Mouse (Mus musculus) megakaryocyte, embryonic 14.5 days (primary cell): ENCODE measurements around the gene Vipas39. TPM values are rescaled to one million over a fixed set of nuclear protein-coding genes. Genes with fewer than 3 reads are reported as not detected.
A peak's percentile ranks its signal among the peaks of the same experiment; 100 is the strongest.

Experiments used
- H3K27me3 ChIP-seq: replicated peaks from 2 replicates; pipeline ENCODE3; 2012; ENCODE audit warnings: inconsistent platforms
- H3K36me3 ChIP-seq: replicated peaks from 2 replicates; pipeline ENCODE3; 2012; ENCODE audit warnings: low read length, inconsistent platforms, mixed read lengths
- H3K4me1 ChIP-seq: 2 replicates; pipeline ENCODE4 v1.6.1; 2012; ENCODE audit warnings: inconsistent platforms
- H3K4me3 ChIP-seq: replicated peaks from 2 replicates; pipeline ENCODE3; 2012; ENCODE audit warnings: moderate library complexity, mild to moderate bottlenecking, inconsistent platforms
- H3K9me3 ChIP-seq: 2 replicates; pipeline ENCODE4 v1.6.1; 2012; ENCODE audit warnings: inconsistent platforms
- FLI1 ChIP-seq: IDR thresholded peaks from 2 replicates; pipeline ENCODE4 v1.6.1; 2012; ENCODE audit warnings: low read length, inconsistent platforms, mixed read lengths
- GATA1 ChIP-seq: IDR thresholded peaks from 3 replicates; pipeline ENCODE4 v1.6.1; 2012; ENCODE audit warnings: mixed read lengths, low read length, inconsistent platforms, borderline replicate concordance
- polyA plus RNA-seq: library from polyadenylated mRNA; stranded (reverse); fragments of >175 nt; gene quantifications from 2 replicates; pipeline ENCODE4 v1.2.3, GENCODE M21; 2012; ENCODE audit warnings: low replicate concordance; ENCODE audit not compliant: insufficient read depth

Vipas39 gene
- polyA plus RNA-seq, 1 experiment: 2.2 TPM

- H3K36me3 ChIP-seq: no peaks in the 10 kb centered on the region
- H3K4me1 ChIP-seq: peaks cover 37% of the 10 kb centered on the region
- TF ChIP-seq FLI1 (no peak), GATA1 (no peak)
- no peaks in the 10 kb centered on the region for H3K27me3 ChIP-seq
- H3K9me3 ChIP-seq: no peaks in the 10 kb centered on the region
- peak within 1 kb of the TSS; percentile 95 for H3K4me3 ChIP-seq
Observed at GRCm38 (mm10) chr12:87199973-87200586, 66.0 kb downstream of the Vipas39 start, which contains the start of gene Tmed8. Tmed8 (minus strand) TSS chr12:87200454.

DNA sequence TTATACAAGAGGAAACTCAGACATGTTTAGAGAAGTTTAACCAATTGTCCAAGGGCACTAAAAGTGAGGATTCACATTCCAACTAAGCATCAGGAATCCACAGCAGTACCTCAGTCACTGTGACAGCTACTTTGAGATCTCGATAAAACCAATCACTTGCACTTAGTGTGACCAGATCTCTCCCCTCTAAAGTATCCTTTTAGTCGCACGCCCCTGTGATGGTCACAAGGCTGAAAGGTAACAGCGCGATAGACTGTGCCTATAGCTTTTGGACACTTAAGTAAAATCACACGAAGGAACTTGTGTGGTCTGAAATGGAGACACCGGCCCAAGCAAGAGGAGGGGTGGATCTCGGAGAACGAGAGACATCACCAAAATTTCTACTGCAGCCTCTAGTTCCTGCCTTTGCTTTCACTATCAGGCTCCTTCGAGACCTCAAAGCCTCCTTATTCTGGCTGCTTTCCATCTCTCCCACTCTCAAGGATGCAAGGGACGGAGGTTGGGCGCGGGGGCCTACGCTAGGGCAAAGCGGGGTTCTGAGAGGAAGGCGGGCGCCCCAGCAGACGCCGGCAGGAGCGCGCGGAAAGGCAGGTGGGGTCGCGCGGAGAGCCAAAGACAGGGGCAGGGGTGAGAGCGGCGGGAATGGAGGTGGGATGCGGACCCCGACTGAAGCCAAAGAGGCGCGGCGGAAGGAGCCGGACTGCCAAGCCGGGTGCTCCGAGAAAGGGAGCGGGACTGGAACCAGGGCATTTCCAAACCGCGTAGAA lies 66.7 kb downstream of the Vipas39 start, which contains the start of gene Samd15:
Gene Samd15, plus strand, starts transcription at position 518 of the 767 bp plus-strand sequence.
- Histone ChIP-seq H3K4me1 (peaks cover 37% of the 10 kb centered on the region), H3K27me3 (no peaks in the 10 kb centered on the region), H3K9me3 (no peaks in the 10 kb centered on the region), H3K36me3 (no peaks in the 10 kb centered on the region), H3K4me3 (peak within 1 kb of the TSS; percentile 95)
- TF ChIP-seq GATA1 (no peak), FLI1 (no peak)

GRCm38 (mm10) chr12:87198792-87199191 lies 67.3 kb downstream of the Vipas39 start:
- Histone ChIP-seq H3K9me3 (no peaks in the 10 kb centered on the region), H3K36me3 (no peaks in the 10 kb centered on the region), H3K4me1 (peaks cover 37% of the 10 kb centered on the region), H3K4me3 (peak overlapping the region; percentile 95), H3K27me3 (no peaks in the 10 kb centered on the region)
- TF ChIP-seq FLI1 (no peak), GATA1 (no peak)

DNA sequence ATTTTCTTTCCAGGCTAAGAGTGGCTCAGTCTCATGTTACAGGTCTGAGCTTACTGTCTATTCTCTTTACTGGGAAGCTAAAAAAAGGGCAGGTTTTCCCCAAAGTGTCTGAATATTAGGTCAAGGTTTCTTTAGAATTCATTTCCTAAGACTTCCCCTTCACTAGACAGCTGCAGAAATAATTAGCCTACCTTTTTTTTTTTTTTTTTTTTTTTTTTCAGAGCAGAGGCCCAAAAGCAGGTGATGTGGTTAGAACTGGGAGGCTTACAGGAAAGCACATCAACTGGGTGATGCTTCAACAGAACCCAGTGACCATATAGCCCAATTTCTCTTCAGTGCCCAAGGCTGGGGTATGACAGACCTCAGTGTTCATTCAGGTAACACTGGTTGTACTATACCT lies 69.7 kb downstream of the Vipas39 start:
- Histone ChIP-seq H3K4me3 (no peak overlapping the region), H3K9me3 (no peaks in the 10 kb centered on the region), H3K27me3 (no peaks in the 10 kb centered on the region), H3K36me3 (no peaks in the 10 kb centered on the region), H3K4me1 (peaks cover 46% of the 10 kb centered on the region)
- TF ChIP-seq FLI1 (no peak), GATA1 (no peak)

- H3K4me3 ChIP-seq: no peak overlapping the region
- TF ChIP-seq GATA1: no peak
- TF ChIP-seq FLI1: no peak
- no peaks in the 10 kb centered on the region for H3K27me3 ChIP-seq
- H3K9me3 ChIP-seq: no peaks in the 10 kb centered on the region
- no peaks in the 10 kb centered on the region for H3K36me3 ChIP-seq
- peaks cover 40% of the 10 kb centered on the region for H3K4me1 ChIP-seq
Observed at GRCm38 (mm10) chr12:87195069-87195468, 71.0 kb downstream of the Vipas39 start.

DNA sequence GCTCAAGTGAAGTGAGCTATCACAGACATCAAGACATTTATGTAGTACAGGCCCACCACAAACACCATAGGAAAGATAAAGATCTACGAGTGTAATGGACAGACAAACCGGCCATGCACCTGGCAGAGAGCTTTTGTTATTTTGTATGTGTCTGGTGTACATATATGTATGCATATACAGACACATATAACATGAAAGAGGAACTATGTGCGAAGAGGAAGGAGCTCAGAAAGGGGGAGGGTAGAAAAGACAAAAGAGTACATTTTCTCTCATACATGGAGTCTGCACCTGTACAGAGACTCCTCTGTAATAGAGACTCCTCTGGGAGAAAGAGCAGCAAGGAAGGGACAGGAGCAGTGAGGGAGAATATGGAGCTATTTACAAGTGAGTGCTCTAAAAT lies 73.0 kb downstream of the Vipas39 start:
- H3K36me3 ChIP-seq: peaks cover 4% of the 10 kb centered on the region
- TF ChIP-seq GATA1 (no peak), FLI1 (no peak)
- H3K4me1 ChIP-seq: peaks cover 28% of the 10 kb centered on the region

More for the DNA sequence above, 73.0 kb downstream of the Vipas39 start:
- no peaks in the 10 kb centered on the region for H3K27me3 ChIP-seq
- no peaks in the 10 kb centered on the region for H3K9me3 ChIP-seq
- no peak overlapping the region for H3K4me3 ChIP-seq

Other genes starting within 250 kb of the Vipas39 start
- 0.08 TPM in 1 of 2 replicates, not detected in the other for gene Tmem63c, start 244.9 kb downstream of the Vipas39 start, polyA plus RNA-seq
- not detected in 2 replicates for gene Ngb, start 163.7 kb downstream of the Vipas39 start, polyA plus RNA-seq
- gene Gstz1, start 119.1 kb downstream of the Vipas39 start, polyA plus RNA-seq: 2.2 and 3.2 TPM in 2 replicates
- 1.4 and 2.0 TPM in 2 replicates for gene Pomt2, start 118.3 kb downstream of the Vipas39 start, polyA plus RNA-seq
- 0.26 TPM in 1 of 2 replicates, not detected in the other for gene Samd15, start 66.5 kb downstream of the Vipas39 start, polyA plus RNA-seq
- gene Tmed8, start 65.8 kb downstream of the Vipas39 start, polyA plus RNA-seq: 0.38 TPM in 1 of 2 replicates, not detected in the other
- not detected in 2 replicates for gene Noxred1, start 27.5 kb downstream of the Vipas39 start, polyA plus RNA-seq
- gene Ahsa1, start 223 bp upstream of the Vipas39 start, polyA plus RNA-seq: 21.3 and 90.4 TPM in 2 replicates
- 0.04 TPM in 1 of 2 replicates, not detected in the other for gene Ism2, start 33.4 kb upstream of the Vipas39 start, polyA plus RNA-seq
- gene Sptlc2, start 122.1 kb upstream of the Vipas39 start, polyA plus RNA-seq: 5.6 and 44.0 TPM in 2 replicates
- 2.9 TPM in 1 of 2 replicates, not detected in the other for gene Slirp, start 177.6 kb upstream of the Vipas39 start, polyA plus RNA-seq
- 36.7 and 132 TPM in 2 replicates for gene Alkbh1, start 177.8 kb upstream of the Vipas39 start, polyA plus RNA-seq
- gene Snw1, start 206.0 kb upstream of the Vipas39 start, polyA plus RNA-seq: 2.3 and 27.5 TPM in 2 replicates
- not detected in 2 replicates for gene Gm5788, start 228.5 kb upstream of the Vipas39 start, polyA plus RNA-seq
- not detected in 2 replicates for gene Gm8300, start 248.1 kb upstream of the Vipas39 start, polyA plus RNA-seq